Mouse (Mus musculus): ENCODE results near the gene Taf3. TPM values are rescaled to one million over a fixed set of nuclear protein-coding genes. Genes with fewer than 3 reads are reported as not detected.
A peak's percentile ranks its signal among the peaks of the same experiment; 100 is the strongest.

The Taf3 gene
- polyA plus RNA-seq, 1 experiment from 2014 or later: 18.0 TPM

GRCm38 (mm10) chr2:9946739-9947138 lies 101.7 kb downstream of the Taf3 start:
- Histone ChIP-seq H3K27ac (no peak overlapping the region), H3K27me3 (no peaks in the 10 kb centered on the region), H3K4me2 (replicated peaks) (no peak overlapping the region), H3K36me3 (peaks cover 6% of the 10 kb centered on the region; the same call in 1 of the 2 replicates), H3K4me3 (replicated peaks) (no peak overlapping the region), H3K9me3 (no peaks in the 10 kb centered on the region), H3K4me1 (replicated peaks) (no peaks in the 10 kb centered on the region), H3K9ac (replicated peaks) (no peak overlapping the region)
- 87% methylated on average over 3 of the region's 3 CpGs for WGBS
- ATAC-seq: no peak

GRCm38 (mm10) chr2:9945611-9946010 lies 102.8 kb downstream of the Taf3 start:
- H3K4me1 ChIP-seq (replicated peaks): no peaks in the 10 kb centered on the region
- no peak for ATAC-seq
- peaks cover 6% of the 10 kb centered on the region; the same call in 1 of the 2 replicates for H3K36me3 ChIP-seq
- no peak overlapping the region for H3K9ac ChIP-seq (replicated peaks)
- no peak overlapping the region for H3K27ac ChIP-seq
- 89% methylated on average over 4 of the region's 4 CpGs for WGBS
- no peaks in the 10 kb centered on the region for H3K9me3 ChIP-seq
- no peak overlapping the region for H3K4me3 ChIP-seq (replicated peaks)
- no peaks in the 10 kb centered on the region for H3K27me3 ChIP-seq
- H3K4me2 ChIP-seq (replicated peaks): no peak overlapping the region

- no peaks in the 10 kb centered on the region for H3K27me3 ChIP-seq
- no peak overlapping the region for H3K9ac ChIP-seq (replicated peaks)
- H3K27ac ChIP-seq: no peak overlapping the region
- 84% methylated on average over 1 of the region's 1 CpGs for WGBS
- no peak overlapping the region for H3K4me2 ChIP-seq (replicated peaks)
- no peak for ATAC-seq
- no peaks in the 10 kb centered on the region for H3K9me3 ChIP-seq
- 0 out of 2 replicates have a peak, but pooled peaks cover 6% of the 10 kb centered on the region for H3K36me3 ChIP-seq
- no peak overlapping the region for H3K4me3 ChIP-seq (replicated peaks)
- H3K4me1 ChIP-seq (replicated peaks): no peaks in the 10 kb centered on the region
These were observed 105.4 kb downstream of the Taf3 start for GRCm38 (mm10) chr2:9943011-9943410.

- WGBS: 92% methylated on average over 4 of the region's 4 CpGs
- Histone ChIP-seq H3K9me3 (no peaks in the 10 kb centered on the region), H3K4me2 (replicated peaks) (no peak overlapping the region), H3K27ac (no peak overlapping the region), H3K27me3 (no peaks in the 10 kb centered on the region), H3K4me1 (replicated peaks) (no peaks in the 10 kb centered on the region), H3K9ac (replicated peaks) (no peak overlapping the region), H3K36me3 (0 out of 2 replicates have a peak, but pooled peaks cover 6% of the 10 kb centered on the region), H3K4me3 (replicated peaks) (no peak overlapping the region)
- 0 out of 2 replicates have a peak, but pooled peaks have one; percentile 40 for ATAC-seq
These were observed 109.1 kb downstream of the Taf3 start for GRCm38 (mm10) chr2:9939250-9939649.

- Histone ChIP-seq H3K27me3 (no peaks in the 10 kb centered on the region), H3K9me3 (no peaks in the 10 kb centered on the region), H3K9ac (replicated peaks) (no peak overlapping the region), H3K4me1 (replicated peaks) (no peaks in the 10 kb centered on the region), H3K4me2 (replicated peaks) (no peak overlapping the region), H3K27ac (no peak overlapping the region), H3K4me3 (replicated peaks) (no peak overlapping the region), H3K36me3 (peaks cover 11% of the 10 kb centered on the region; the same call in 1 of the 2 replicates)
- WGBS: 0% methylated on average over 1 of the region's 1 CpGs
- peak; percentile 62 for ATAC-seq
These were observed 112.4 kb downstream of the Taf3 start for GRCm38 (mm10) chr2:9935965-9936364.

GRCm38 (mm10) chr2:9926905-9927283 lies 121.5 kb downstream of the Taf3 start:
- Histone ChIP-seq H3K9me3 (no peaks in the 10 kb centered on the region), H3K36me3 (peaks cover 16% of the 10 kb centered on the region; the same call in 1 of the 2 replicates), H3K9ac (replicated peaks) (no peak overlapping the region), H3K4me1 (replicated peaks) (peaks cover 6% of the 10 kb centered on the region), H3K27me3 (no peaks in the 10 kb centered on the region), H3K4me3 (replicated peaks) (no peak overlapping the region), H3K4me2 (replicated peaks) (no peak overlapping the region), H3K27ac (no peak overlapping the region)
- WGBS: 75% methylated on average over 4 of the region's 4 CpGs
- ATAC-seq: no peak

GRCm38 (mm10) chr2:9926194-9926904 lies 122.0 kb downstream of the Taf3 start:
- no peak for ATAC-seq
- Histone ChIP-seq H3K9me3 (no peaks in the 10 kb centered on the region), H3K9ac (replicated peaks) (no peak overlapping the region), H3K4me2 (replicated peaks) (no peak overlapping the region), H3K4me1 (replicated peaks) (peaks cover 6% of the 10 kb centered on the region), H3K36me3 (peaks cover 14% of the 10 kb centered on the region; the same call in 1 of the 2 replicates), H3K27me3 (no peaks in the 10 kb centered on the region), H3K4me3 (replicated peaks) (no peak overlapping the region), H3K27ac (no peak overlapping the region)
- WGBS: 37% methylated on average over 7 of the region's 7 CpGs

- 94% methylated on average over 17 of the region's 17 CpGs for WGBS
- no peak overlapping the region for H3K9ac ChIP-seq (replicated peaks)
- no peaks in the 10 kb centered on the region for H3K9me3 ChIP-seq
- no peak overlapping the region for H3K4me2 ChIP-seq (replicated peaks)
- H3K27me3 ChIP-seq: no peaks in the 10 kb centered on the region
- peaks cover 37% of the 10 kb centered on the region for H3K36me3 ChIP-seq
- no peak overlapping the region for H3K27ac ChIP-seq
- ATAC-seq: no peak
- no peak overlapping the region for H3K4me3 ChIP-seq (replicated peaks)
- H3K4me1 ChIP-seq (replicated peaks): no peaks in the 10 kb centered on the region
These were observed 129.5 kb downstream of the Taf3 start for GRCm38 (mm10) chr2:9918691-9919471.

GRCm38 (mm10) chr2:9917602-9918001 lies 130.8 kb downstream of the Taf3 start:
- Histone ChIP-seq H3K27ac (no peak overlapping the region), H3K27me3 (no peaks in the 10 kb centered on the region), H3K4me1 (replicated peaks) (no peaks in the 10 kb centered on the region), H3K9ac (replicated peaks) (no peak overlapping the region), H3K36me3 (peaks cover 31% of the 10 kb centered on the region), H3K4me2 (replicated peaks) (no peak overlapping the region), H3K9me3 (no peaks in the 10 kb centered on the region), H3K4me3 (replicated peaks) (no peak overlapping the region)
- WGBS: 90% methylated on average over 9 of the region's 9 CpGs
- no peak for ATAC-seq

- Histone ChIP-seq H3K27ac (no peak overlapping the region), H3K9ac (replicated peaks) (no peak overlapping the region), H3K36me3 (no peaks in the 10 kb centered on the region), H3K27me3 (0 out of 2 replicates have a peak, but pooled peaks cover 5% of the 10 kb centered on the region), H3K4me3 (replicated peaks) (no peak overlapping the region), H3K9me3 (no peaks in the 10 kb centered on the region), H3K4me2 (replicated peaks) (peak overlapping the region; percentile 16; the same call in 1 of the 2 replicates), H3K4me1 (replicated peaks) (no peaks in the 10 kb centered on the region; the same call in 1 of the 2 replicates)
- 10% methylated on average over 11 of the region's 11 CpGs for WGBS
- no peak for ATAC-seq
These were observed 142.4 kb downstream of the Taf3 start for GRCm38 (mm10) chr2:9905995-9906394.

- Histone ChIP-seq H3K27ac (no peak overlapping the region), H3K4me1 (replicated peaks) (no peaks in the 10 kb centered on the region; the same call in 1 of the 2 replicates), H3K27me3 (peaks cover 15% of the 10 kb centered on the region), H3K4me3 (replicated peaks) (no peak overlapping the region), H3K36me3 (no peaks in the 10 kb centered on the region), H3K9ac (replicated peaks) (no peak overlapping the region), H3K9me3 (no peaks in the 10 kb centered on the region), H3K4me2 (replicated peaks) (no peak overlapping the region)
- ATAC-seq: 0 out of 2 replicates have a peak, but pooled peaks have one; percentile 20
- WGBS: 81% methylated on average over 14 of the region's 14 CpGs
These were observed 144.4 kb downstream of the Taf3 start for GRCm38 (mm10) chr2:9903854-9904560.

Data from midbrain, embryonic 13.5 days (tissue).